Mouse (Mus musculus) granulocyte monocyte progenitor cell, adult 5-6 weeks (primary cell): Measurements from ENCODE around the gene Gpr84. TPM values are rescaled to one million over a fixed set of nuclear protein-coding genes. Genes with fewer than 3 reads are reported as not detected.

Experiments used
- ATAC-seq: replicated peaks from 2 replicates; pipeline ENCODE4 v1.8.0; 2016; ENCODE audit warnings: mild to moderate bottlenecking, moderate TSS enrichment, inconsistent platforms; ENCODE audit not compliant: poor library complexity, severe bottlenecking
- total RNA-seq, 2 experiments: library from RNA; stranded (forward) in 1 of 2; stranded (reverse) in 1 of 2; fragments of 200-712, 200-1000 nt in 1 of 2; fragments of >200 nt in 1 of 2; fragmentation: Nextera tagmentation in 1 of 2; gene quantifications; 2 replicates each; pipeline ENCODE4 v1.2.3; 2014 to 2017

Gpr84 gene
- total RNA-seq (2014; fragmentation: Nextera tagmentation) (0.77 and 1.0 TPM in 2 replicates), total RNA-seq (2017) (0.77 and 1.1 TPM in 2 replicates)

DNA sequence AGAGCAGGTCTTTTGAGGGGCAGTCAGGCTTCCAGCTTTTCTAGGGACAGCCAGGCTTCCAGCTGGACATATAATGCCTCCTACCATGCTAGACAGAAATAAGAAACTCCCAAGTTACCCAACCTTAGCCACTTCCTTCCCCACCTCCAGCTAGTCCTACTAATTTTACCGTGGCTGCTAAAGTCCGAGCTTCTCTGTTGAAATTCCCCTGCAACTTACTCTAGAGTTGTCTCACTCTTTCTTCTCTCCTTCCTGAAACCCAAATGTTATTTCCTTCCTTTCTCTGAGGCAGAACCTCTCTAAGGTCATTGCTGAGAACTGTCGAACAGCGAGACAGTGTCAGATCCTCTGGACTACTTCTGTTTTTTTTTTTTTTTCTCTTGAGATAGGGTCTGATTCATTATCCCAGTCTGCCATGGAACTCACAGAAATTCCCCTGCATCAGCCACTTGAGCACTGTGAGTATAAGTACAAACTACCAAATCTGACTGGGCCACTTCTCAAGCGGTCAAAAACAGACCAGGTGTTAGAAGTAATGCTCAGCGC lies at the start of gene Gpr84:
TSS of gene Gpr84 (minus strand) at position 248 of the 546 bp plus-strand sequence.
- peak; percentile 63 for ATAC-seq

DNA sequence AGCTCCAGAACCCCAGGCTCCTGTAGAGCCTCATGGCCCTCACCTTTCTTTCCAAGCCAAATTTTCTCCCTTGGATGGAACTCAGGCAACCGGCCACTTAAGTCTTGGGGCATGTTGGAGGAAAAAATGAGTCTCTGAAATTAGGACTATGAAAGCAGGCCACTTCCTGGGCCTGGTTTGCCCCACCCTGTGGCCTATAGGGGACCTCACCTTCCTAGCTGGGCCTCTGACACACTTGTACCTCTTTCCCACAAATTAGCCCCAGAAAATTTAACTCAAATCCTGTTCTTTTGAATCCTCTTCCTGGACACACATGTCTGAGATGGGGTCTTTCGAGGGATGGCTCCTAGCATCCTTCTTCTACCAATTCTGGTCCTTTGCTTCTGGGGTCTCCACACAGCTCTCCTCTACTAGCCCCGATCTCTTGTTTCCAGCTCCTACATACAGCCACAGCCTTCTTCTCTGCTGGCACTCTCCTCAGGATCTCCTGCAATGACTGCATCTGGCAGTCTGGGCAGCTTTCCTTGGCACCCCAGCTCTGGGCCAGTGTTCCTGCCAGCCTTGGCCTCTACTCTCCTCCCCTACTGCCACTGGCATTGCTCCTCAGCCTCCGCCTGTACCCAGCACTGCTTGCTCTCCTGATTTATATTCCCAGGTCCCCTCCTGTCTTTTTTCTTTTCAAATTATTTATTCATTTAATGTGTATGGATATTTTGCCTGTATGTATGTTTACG lies 49.6 kb upstream of the Gpr84 start:
- no peak for ATAC-seq

- peak; percentile 28; the same call in 1 of the 2 replicates for ATAC-seq
Measured at GRCm38 (mm10) chr15:103359122-103359510, 48.7 kb upstream of the Gpr84 start.

DNA sequence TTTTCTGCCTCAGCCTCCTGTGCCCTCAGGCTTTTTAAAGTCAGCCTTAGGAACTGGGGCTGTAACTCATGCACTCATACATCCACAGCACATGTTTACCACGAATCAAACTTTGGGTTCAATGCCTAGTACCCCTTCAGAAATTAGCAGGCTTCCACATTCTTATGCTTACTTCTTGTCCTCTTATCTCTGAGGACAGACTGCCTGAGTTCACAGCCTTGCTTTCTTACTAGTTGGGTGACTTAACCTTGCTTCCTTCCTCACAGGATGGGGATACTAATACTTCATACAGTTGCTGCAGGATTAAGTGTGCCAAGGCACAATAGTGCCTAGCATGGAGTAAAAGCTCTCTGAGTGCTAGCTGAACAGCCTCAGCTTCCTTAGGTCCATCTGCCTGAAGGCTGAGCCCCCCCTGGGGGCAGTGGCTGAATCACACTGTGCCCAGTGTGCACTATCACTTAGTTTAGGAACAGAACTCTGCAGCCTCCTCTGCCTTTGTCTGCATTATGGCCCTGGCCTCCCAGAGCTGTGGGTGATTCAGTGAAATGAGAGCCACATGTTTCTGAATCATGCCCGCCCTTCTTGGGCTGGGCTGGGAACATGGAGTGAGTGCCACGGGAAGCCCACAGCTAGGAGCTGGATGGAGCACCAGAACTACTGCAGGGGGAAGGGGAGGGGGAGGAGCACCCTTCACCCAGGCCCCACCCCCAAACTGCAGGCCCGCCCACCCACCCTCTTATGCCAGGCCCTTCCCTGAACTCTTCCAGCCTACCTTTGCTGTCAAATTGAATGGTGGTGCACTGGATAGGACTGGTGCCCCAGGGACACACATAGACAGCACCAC lies 48.1 kb upstream of the Gpr84 start:
- ATAC-seq, result 0 out of 2 replicates have a peak, but pooled peaks have one; percentile 8

DNA sequence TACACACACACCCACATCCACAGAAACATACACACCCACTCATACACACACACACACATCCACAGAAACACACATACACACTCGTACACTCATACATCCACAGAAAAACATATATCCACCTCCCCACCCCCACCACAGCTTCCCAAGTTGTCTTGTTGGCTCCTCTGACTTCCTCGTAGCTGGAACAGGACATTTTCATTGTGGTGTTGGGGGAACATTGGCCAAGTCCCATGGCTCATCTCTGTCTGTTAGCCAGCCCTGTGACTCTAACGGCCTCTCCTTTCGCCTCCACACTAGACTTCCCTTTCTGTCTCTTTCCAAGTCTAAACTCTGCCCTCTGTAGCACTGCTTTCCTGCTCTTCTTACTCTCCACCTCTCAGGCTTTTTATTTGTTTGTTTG lies 47.4 kb upstream of the Gpr84 start:
- no peak for ATAC-seq

GRCm38 (mm10) chr15:103356130-103356529 lies 45.7 kb upstream of the Gpr84 start:
- no peak for ATAC-seq

DNA sequence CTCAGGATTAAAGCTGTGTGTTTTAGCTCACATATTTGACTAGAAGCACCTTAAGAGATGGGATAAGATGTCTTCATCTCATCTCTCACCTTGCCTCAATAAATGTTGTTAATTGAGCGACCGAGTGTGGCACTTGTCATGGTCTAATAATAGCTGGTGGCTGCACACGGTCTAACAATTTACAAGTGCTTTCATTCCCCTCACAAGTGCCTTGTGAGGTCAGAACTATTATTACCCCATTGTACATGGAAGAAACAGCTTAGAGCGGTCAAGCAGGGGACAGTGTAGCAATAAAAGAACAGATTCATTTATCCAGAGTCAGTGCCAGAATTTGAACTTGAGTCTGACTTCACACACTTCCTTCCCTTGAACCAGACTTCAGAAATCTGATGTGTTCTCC lies 45.0 kb upstream of the Gpr84 start:
- ATAC-seq, result no peak

DNA sequence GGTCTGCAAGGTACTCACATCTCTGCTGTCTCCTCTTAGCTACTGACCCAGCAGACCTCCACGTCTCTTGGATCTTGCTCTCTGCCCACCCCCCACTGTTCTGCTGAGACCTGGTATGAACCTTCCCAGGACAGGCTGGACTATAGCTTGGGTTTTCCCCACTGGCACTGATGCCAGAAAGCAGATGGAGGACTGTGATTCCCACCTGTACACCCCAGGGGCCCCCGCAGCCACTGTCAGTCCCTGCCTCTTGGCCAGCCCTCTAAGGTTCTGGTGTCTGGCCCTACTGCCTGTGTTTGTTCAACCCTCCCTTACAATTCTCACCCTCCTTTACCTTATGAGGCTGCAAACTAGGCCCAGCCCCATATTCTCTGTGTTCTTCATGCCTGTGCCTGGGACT lies 44.3 kb upstream of the Gpr84 start:
- no peak for ATAC-seq

DNA sequence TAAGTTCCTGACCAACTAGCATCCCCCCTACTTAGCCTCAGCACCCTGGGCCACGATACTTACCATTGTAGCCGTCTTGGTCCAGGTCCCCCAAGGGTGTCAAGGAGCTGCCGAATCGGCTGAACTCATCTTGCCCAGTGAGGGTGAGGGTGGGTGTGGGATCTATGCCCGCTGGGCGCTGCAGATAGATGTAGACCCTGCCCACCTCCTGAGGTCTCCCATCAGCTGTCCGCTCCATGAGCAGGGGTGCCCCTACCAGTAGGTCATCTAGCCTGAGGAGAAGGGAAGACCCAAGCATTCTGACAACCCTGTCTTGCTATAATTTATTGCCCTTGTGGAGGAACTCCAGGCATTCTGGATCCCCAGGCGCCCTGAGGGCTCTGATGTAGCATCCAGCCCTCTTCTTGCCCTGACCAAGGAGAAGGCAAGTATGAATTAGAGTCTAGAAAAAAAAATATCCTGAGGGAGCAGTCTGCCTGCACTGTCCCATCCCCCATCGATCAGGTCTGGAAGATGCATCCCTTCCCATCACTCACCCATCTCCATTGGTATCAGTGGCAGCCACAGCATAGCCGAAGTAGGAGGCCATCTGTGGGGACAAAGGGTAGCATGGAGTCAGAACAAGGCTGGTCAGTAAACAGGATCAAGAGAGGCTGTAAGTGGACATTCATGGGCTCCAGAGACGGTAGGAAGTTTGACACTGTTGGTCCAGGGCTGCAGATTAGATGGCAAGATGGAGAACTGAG lies 43.3 kb upstream of the Gpr84 start:
- no peak for ATAC-seq

DNA sequence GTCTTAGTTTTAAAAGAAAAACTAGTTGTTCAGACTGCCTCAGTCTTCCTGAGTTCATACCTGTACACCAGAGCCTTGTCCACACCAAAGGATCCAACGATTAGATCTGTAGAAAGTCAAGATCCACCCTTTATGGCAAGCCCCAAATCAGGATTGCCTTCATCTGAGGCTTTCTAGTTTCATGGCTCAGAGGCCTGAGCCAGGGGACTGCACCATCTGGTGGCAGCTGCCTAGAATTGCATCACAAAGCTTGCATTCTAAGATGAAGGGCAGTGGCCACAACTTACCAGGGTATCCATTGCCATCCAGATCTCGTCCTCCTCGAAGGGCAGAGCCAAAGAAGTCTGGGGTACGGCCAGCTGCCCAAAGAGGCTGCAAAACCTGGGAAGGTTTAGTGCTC lies 42.4 kb upstream of the Gpr84 start:
- peak; percentile 76 for ATAC-seq

DNA sequence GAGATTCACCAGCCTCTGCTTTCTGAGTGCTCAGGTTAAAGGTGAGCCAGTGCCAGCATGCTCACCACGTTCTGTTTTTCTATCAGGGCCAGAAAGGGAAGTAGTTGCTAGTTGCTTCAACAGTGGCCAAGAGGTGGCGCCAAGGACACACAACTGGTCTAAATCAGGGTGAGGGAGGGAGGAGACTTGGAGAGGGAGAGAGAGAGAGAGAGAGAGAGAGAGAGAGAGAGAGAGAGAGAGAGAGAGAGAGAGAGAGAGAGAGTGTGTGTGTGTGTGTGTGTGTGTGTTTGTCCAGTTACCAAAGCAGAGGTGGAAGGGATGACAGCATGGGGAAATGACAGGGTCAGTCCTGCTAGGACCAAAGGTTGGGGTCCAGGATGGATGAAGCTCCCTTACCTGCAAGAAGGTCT lies 36.9 kb upstream of the Gpr84 start:
- ATAC-seq, result peak; percentile 81

DNA sequence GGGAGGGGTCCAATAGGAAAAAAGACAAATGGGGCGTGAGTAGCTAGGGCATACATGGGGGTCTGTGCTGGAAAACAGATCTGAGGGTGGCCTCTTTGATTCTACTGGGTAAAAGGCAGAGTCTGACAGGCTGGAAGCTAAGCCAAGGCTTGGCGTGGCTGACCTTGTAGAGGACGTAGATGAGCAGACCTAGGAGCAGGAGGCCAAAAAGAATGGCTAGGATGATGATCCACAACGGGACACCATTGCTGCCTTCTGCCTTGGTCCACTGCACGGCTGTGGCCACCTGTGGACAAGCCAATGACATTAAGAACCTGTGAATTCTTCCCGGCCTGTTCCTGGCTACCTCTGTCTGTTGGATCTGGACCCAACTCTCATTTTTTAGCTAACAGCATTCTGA lies 35.4 kb upstream of the Gpr84 start:
- ATAC-seq, result no peak

- ATAC-seq, result no peak
Measured at GRCm38 (mm10) chr15:103343556-103343955, 33.1 kb upstream of the Gpr84 start.

- no peak for ATAC-seq
Measured at GRCm38 (mm10) chr15:103343008-103343407, 32.6 kb upstream of the Gpr84 start.

DNA sequence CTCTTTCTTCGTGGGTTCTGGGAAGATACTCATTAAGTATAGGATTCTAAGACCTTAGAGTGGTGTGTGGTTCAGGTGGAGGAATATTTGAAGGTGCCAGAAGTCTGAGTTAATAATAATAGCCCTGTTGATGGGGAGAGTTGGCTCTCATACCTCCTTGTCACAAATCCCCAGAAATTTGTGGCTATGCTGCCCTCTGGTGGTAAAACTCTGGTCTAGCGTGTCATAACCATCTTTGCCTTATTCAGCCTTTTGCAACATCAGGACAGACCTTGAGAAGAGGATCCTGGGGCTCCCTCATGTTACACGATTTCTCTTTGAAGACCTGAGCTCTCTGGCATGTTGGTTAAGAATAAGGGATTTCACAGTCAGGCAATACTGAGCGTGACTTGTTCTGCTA lies 32.0 kb upstream of the Gpr84 start:
- peak; percentile 33 for ATAC-seq

DNA sequence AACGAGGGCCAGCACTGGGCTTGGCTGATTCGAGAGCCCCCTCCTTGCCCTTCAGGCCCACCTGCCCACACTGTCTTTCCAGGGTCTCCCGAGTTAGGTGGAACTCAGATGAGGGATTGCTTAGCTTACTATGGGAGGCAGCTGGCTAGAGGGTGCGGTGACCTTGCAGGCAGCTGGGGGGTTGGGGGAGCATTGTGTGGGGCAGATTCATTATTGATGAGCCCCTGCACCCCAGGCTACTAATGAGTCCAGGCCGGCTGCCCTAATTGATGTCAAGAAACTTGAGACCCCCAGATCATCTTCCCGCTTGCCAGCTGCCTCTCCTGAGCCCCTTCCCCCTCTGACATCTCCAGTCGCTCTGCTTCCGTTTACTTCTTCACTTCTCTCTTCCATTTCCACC lies 31.1 kb upstream of the Gpr84 start:
- no peak for ATAC-seq

- ATAC-seq, result no peak
Measured at GRCm38 (mm10) chr15:103340786-103341185, 30.4 kb upstream of the Gpr84 start.

- ATAC-seq, result peak; percentile 63
Measured at GRCm38 (mm10) chr15:103339961-103340337, 29.5 kb upstream of the Gpr84 start, which contains the start of gene Zfp385a. Zfp385a (minus strand) TSS chr15:103340093.

DNA sequence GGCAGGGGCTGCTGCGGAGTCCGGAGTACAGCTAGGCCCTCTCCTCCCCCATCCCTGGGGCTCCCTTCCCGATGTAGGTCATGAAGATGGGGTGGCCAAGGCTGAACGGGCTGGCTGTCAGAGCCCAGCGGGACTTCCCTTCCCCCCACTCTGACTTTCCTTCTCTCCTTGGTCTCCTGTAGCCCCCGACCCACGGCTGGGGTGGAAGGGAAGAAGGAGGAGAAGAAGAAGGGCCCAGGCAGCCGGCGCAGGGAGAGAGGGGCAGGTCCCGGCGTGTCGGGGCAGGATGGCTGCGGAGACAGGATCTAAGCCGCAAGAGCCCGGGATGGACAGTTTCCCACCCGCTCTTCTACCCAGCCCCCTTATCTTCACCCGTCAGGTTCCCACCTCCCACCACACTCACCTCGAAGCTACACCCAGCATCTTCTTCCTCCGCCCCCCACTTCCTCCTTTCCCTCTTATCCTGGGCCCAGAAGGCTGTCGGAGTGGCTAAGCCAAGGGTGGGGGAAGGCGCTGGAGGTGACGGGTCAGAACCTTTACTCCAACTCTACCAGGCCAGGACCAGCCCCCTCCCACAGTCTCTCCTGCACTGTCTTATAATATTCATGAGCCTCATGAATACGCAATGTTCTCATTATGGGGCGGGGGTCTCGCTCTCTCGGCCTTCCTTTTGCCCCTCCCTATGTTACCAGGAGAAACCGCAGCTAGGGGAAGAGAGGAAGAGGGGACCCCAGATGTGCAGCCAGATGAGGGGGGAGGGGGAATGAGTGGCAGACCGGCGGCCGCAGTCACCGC lies 29.0 kb upstream of the Gpr84 start:
- peak; percentile 66 for ATAC-seq

- no peak for ATAC-seq
Measured at GRCm38 (mm10) chr15:103338829-103339165, 28.4 kb upstream of the Gpr84 start.
